Mouse (Mus musculus) heart, embryonic 12.5 days (tissue): ENCODE results near the gene Stpg4. TPM values are rescaled to one million over a fixed set of nuclear protein-coding genes. Genes with fewer than 3 reads are reported as not detected.

Experiments used
- ATAC-seq: fragments of 200-750 bp; cut with Nextera tagmentation; 2 replicates; pipeline ENCODE4 v1.8.0; 2017; ENCODE audit warnings: moderate TSS enrichment, moderate library complexity; ENCODE audit not compliant: insufficient number of reproducible peaks, low FRiP score
- H3K27ac ChIP-seq: fragments of 300-500 bp; sonication (generic); 2 replicates; pipeline ENCODE4 v1.5.1; 2016; ENCODE audit warnings: mild to moderate bottlenecking, moderate library complexity; ENCODE audit not compliant: poor library complexity, severe bottlenecking
- H3K27me3 ChIP-seq: fragments of 300-500 bp; sonication (generic); replicated peaks from 2 replicates; pipeline ENCODE4 v1.6.1; 2016; ENCODE audit warnings: mild to moderate bottlenecking, moderate library complexity
- H3K36me3 ChIP-seq: fragments of 300-500 bp; sonication (generic); 2 replicates; pipeline ENCODE4 v1.6.1; 2016; ENCODE audit warnings: mild to moderate bottlenecking, moderate library complexity
- H3K4me1 ChIP-seq: fragments of 300-500 bp; sonication (generic); replicated peaks from 2 replicates; pipeline ENCODE4 v1.6.1; 2016; ENCODE audit warnings: mild to moderate bottlenecking
- H3K4me2 ChIP-seq: fragments of 300-500 bp; sonication (generic); 2 replicates; pipeline ENCODE4 v1.6.1; 2016; ENCODE audit warnings: mild to moderate bottlenecking, moderate library complexity
- H3K4me3 ChIP-seq: fragments of 300-500 bp; sonication (generic); 2 replicates; pipeline ENCODE4 v1.5.1; 2016; ENCODE audit warnings: mild to moderate bottlenecking
- H3K9ac ChIP-seq: fragments of 300-500 bp; sonication (generic); 2 replicates; pipeline ENCODE4 v1.6.1; 2016; ENCODE audit warnings: mild to moderate bottlenecking, moderate library complexity
- H3K9me3 ChIP-seq: fragments of 300-500 bp; sonication (generic); replicated peaks from 2 replicates; pipeline ENCODE4 v1.6.1; 2016; ENCODE audit warnings: mild to moderate bottlenecking, moderate library complexity
- WGBS: fragments of 180-500 bp; shearing (Covaris S2); methylation state at CpG from one replicate; pipeline ENCODE4 v1.1.7; 2016; 5-methylcytosine and 5-hydroxymethylcytosine counted together
- polyA plus RNA-seq: library from polyadenylated mRNA; unstranded; fragments of >200 nt; fragmentation: Nextera tagmentation; extraction: Ambion mirVana; gene quantifications from 2 replicates; pipeline ENCODE4 v1.2.1, GENCODE M21; 2016

Stpg4 gene
- polyA plus RNA-seq: not detected in 2 replicates

DNA sequence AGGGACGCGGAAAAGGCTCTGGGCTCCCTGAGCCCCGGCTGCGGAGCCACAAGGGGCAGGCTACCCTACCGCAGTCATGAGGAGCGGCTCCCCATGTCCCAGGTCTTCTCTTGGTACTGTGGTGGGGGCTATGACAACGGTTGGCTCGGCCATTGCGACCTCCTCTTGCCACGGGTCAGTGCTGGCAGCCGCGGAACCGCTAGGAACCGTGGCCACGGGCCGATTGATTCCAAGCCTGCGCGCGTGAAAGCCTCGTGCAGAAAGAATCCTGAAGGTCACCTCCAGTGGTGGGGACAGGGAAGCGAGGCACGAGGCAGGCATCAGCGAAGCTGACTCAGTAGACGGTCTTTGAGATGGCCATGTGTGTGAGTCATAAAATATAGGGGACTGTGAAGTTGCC is at the start of gene Stpg4:
Stpg4 (minus strand) TSS at position 231 of the 400 bp plus-strand sequence.
- ATAC-seq: peak; percentile 45; the same call in 1 of the 2 replicates
- H3K36me3 ChIP-seq: peaks cover 44% of the 10 kb centered on the region
- no peak within 1 kb of the TSS for H3K27ac ChIP-seq
- no peaks in the 10 kb centered on the region for H3K27me3 ChIP-seq
- no peaks in the 10 kb centered on the region; the same call in 1 of the 2 replicates for H3K9me3 ChIP-seq
- peak within 1 kb of the TSS; percentile 31 for H3K4me2 ChIP-seq
- H3K4me1 ChIP-seq: no peaks in the 10 kb centered on the region
- no peak within 1 kb of the TSS for H3K9ac ChIP-seq
- 49% methylated on average over 24 of the region's 24 CpGs for WGBS
- no peak within 1 kb of the TSS for H3K4me3 ChIP-seq

DNA sequence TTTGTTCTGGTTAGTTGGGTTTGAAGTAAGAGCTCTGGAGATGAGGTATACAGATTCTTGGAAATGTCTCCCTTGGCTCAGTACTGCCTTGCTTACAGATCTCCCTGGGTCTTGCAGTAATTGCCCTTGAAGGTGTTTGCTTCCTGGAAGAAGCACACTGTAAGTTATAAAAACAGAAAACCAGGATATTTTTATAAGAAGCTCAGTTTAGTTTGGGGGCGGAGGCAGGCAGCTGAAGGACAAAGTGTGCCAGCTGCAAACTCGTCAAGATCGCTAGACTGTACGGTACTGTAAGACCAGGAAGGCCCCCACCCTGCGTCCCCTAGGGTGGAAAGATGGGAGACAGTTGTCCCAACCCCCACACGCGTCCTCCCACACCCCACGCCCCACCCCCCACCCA is 47.8 kb upstream of the Stpg4 start:
- Histone ChIP-seq H3K4me2 (no peak overlapping the region), H3K36me3 (no peaks in the 10 kb centered on the region), H3K9me3 (no peaks in the 10 kb centered on the region), H3K27ac (0 out of 2 replicates have a peak overlapping the region, but pooled peaks have one; percentile 31), H3K4me3 (no peak overlapping the region), H3K9ac (no peak overlapping the region), H3K4me1 (peaks cover 40% of the 10 kb centered on the region), H3K27me3 (no peaks in the 10 kb centered on the region)
- WGBS: 45% methylated on average over 8 of the region's 8 CpGs
- ATAC-seq: no peak

DNA sequence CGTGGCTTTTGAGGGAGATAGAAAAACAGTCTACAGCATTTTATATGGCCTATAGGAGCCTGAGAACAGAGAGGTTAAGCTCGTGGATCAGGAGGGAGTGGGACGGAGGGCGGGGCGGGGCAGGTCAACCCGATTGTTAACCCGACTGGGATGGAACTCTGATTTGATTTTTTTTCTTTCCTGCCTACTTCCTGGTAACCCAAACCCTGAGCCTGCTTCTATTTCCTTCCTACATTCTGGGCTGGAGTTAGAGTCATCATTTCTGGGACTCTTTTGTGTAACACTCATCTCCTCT is 46.9 kb upstream of the Stpg4 start:
- 0 out of 2 replicates have a peak overlapping the region, but pooled peaks have one; percentile 66 for H3K27ac ChIP-seq
- peak overlapping the region; percentile 90 for H3K4me2 ChIP-seq
- no peaks in the 10 kb centered on the region for H3K9me3 ChIP-seq
- peak overlapping the region; percentile 47 for H3K4me3 ChIP-seq
- no peaks in the 10 kb centered on the region for H3K27me3 ChIP-seq
- H3K36me3 ChIP-seq: no peaks in the 10 kb centered on the region
- 0 out of 2 replicates have a peak, but pooled peaks have one; percentile 4 for ATAC-seq
- 3% methylated on average over 7 of the region's 7 CpGs for WGBS
- H3K9ac ChIP-seq: peak overlapping the region; percentile 68
- peaks cover 50% of the 10 kb centered on the region for H3K4me1 ChIP-seq

DNA sequence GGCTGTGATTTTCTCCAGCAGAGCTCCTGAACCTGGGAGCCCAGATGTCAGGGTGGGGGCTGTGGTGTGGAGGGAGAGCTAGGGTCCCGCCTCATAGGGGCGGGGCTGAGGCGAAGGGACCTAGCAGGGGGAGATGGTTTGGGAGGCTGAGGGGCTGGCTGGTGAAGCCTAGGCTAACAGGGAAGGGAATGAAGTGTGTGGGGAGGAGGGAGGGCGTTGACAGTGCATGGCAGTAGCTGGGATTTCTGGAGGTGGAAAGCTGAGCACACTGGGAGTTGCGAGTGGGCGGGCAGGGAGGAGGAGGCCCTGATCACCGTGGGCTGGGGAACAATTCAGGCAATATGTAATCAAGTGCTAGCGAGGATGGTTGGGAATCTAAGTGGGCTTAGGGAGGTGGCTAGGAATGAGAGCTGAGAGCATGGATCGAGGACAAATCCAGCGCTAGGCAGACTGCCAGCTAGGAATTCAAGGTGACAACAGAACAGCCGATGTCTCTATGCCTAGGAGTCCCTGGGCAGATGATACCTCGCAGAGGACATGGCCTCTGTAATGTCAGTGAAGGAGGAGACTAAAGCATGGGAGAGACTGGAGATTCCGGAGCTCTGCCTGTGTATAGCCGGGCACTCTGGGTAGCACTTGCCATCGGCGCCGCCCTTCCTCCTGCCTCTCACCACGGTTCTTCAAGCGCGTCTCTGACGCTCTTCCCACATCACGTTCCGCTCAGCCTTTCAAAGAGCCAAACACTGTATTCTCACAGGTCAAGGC is 46.4 kb upstream of the Stpg4 start:
- H3K36me3 ChIP-seq: no peaks in the 10 kb centered on the region
- peak overlapping the region; percentile 47 for H3K4me3 ChIP-seq
- peak overlapping the region; percentile 90 for H3K4me2 ChIP-seq
- WGBS: 1% methylated on average over 23 of the region's 23 CpGs
- peaks cover 54% of the 10 kb centered on the region for H3K4me1 ChIP-seq
- no peaks in the 10 kb centered on the region for H3K27me3 ChIP-seq
- peak; percentile 64 for ATAC-seq
- peak overlapping the region; percentile 66 for H3K27ac ChIP-seq
- H3K9ac ChIP-seq: peak overlapping the region; percentile 68
- H3K9me3 ChIP-seq: no peaks in the 10 kb centered on the region

DNA sequence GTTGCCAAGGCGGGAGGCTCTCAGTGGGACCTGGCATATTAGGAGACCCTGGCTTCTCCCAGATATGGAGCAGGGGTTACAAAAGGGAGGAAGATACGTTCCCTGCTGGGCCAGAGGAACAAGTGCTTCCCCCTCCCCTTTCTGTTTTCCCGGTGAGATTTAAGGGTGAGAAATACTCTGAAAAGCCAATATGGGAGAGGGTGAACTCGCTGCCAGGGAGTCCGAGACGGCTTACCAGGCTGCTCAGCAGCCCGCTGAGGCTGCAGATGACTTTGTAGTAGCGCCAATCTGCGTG is 45.8 kb upstream of the Stpg4 start:
- H3K4me1 ChIP-seq: peaks cover 58% of the 10 kb centered on the region
- peak overlapping the region; percentile 68 for H3K9ac ChIP-seq
- peak overlapping the region; percentile 90 for H3K4me2 ChIP-seq
- H3K4me3 ChIP-seq: peak overlapping the region; percentile 47
- no peaks in the 10 kb centered on the region for H3K36me3 ChIP-seq
- peak overlapping the region; percentile 66 for H3K27ac ChIP-seq
- no peak for ATAC-seq
- WGBS: 5% methylated on average over 9 of the region's 9 CpGs
- no peaks in the 10 kb centered on the region for H3K27me3 ChIP-seq
- H3K9me3 ChIP-seq: no peaks in the 10 kb centered on the region

DNA sequence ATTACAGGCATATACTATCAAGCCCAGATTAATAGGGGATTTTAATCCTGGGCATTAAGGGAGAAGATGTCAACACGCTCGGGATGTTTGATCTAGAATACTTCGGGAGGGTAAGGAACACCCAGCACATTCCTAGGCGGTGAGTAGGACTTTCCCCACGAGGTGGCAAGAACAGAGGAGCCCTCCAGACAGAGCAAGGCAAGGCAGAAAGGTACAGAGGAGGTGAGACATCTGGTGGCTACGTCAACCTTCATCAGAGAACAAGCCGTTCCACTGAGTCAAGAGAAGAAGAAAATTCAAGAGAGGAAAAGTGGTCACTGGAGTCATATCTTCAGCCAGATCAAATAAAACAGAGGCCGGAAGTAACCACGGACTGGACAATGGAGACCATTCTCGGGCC is 45.3 kb upstream of the Stpg4 start:
- H3K4me3 ChIP-seq: peak overlapping the region; percentile 47
- H3K36me3 ChIP-seq: no peaks in the 10 kb centered on the region
- H3K9ac ChIP-seq: peak overlapping the region; percentile 68
- whole genome bisulfite sequencing: 27% methylated on average over 10 of the region's 10 CpGs
- H3K9me3 ChIP-seq: no peaks in the 10 kb centered on the region
- H3K4me1 ChIP-seq: peaks cover 57% of the 10 kb centered on the region
- peak overlapping the region; percentile 90 for H3K4me2 ChIP-seq
- no peaks in the 10 kb centered on the region for H3K27me3 ChIP-seq
- peak overlapping the region; percentile 66; the same call in 1 of the 2 replicates for H3K27ac ChIP-seq
- no peak for ATAC-seq

DNA sequence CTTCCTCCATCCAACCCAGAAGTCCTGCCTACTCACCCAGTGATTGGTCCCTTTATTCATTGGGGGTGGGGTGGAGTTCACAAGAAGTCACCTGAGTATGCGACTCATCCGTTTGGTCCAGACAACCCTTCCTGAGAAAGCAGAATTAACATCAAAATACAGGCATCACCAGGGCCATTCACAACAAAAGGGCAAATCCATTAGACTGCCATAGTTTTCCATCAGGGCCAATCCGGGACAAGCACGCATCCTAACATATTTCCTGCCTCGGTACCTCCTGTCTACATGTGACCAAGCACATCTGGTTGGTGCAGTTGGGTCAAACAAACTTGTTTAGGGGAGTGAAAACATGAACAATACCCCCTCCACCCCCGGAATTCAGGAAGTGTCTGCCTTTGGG is 44.1 kb upstream of the Stpg4 start:
- no peak overlapping the region for H3K4me2 ChIP-seq

DNA sequence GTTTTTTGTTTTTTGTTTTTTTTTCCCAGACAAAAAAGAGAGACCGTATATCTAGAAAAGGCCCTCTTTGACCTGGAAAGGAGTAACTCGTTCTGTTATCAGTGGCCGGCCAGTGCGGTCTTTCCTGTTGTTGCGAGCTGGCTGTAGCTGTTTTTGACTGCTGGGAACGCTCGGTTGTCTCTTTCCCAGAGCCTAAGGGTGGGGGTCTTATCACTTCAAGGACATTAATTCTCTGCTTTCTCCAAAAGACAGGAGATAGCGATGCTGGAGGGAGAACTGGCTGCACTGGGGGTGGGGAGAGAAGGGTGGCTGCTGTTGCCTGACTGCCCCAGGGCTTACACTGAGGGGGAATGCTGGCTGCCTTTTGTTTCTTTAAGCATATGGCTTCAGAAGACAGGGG is 43.3 kb upstream of the Stpg4 start:
- ATAC-seq: peak; percentile 59
- Histone ChIP-seq H3K9me3 (no peaks in the 10 kb centered on the region), H3K9ac (no peak overlapping the region), H3K36me3 (no peaks in the 10 kb centered on the region), H3K4me1 (peaks cover 52% of the 10 kb centered on the region), H3K27ac (peak overlapping the region; percentile 63; the same call in 1 of the 2 replicates), H3K4me3 (no peak overlapping the region), H3K4me2 (peak overlapping the region; percentile 35), H3K27me3 (no peaks in the 10 kb centered on the region)
- WGBS: 15% methylated on average over 8 of the region's 8 CpGs

More for the DNA sequence above, 44.1 kb upstream of the Stpg4 start:
- Histone ChIP-seq H3K36me3 (no peaks in the 10 kb centered on the region), H3K27ac (no peak overlapping the region; the same call in 1 of the 2 replicates), H3K9ac (no peak overlapping the region), H3K4me3 (no peak overlapping the region), H3K27me3 (no peaks in the 10 kb centered on the region), H3K4me1 (peaks cover 53% of the 10 kb centered on the region), H3K9me3 (no peaks in the 10 kb centered on the region)
- ATAC-seq: no peak
- WGBS: 49% methylated on average over 6 of the region's 6 CpGs

DNA sequence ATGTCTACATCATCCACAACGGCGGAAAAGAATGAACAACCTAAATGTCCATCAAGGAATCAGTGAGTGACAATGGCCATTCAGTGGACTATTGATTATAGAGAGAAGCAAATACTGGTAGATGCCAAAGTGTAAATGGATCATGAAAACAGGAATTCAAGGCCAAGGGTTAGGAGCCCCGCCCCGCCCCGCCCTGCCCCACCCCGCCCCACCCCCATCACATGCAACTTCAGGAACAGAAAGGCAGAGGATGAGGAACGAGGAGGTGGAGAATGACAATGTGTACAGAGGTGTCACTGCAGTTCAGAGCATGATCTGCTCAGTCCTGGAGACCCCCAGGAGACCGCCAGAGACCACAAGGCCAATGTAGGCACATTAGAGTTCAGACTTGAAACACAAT is 42.7 kb upstream of the Stpg4 start:
- 0 out of 2 replicates have a peak overlapping the region, but pooled peaks have one; percentile 15 for H3K27ac ChIP-seq
- peaks cover 46% of the 10 kb centered on the region for H3K4me1 ChIP-seq
- no peak; the same call in 1 of the 2 replicates for ATAC-seq
- peak overlapping the region; percentile 14; the same call in 1 of the 2 replicates for H3K4me2 ChIP-seq
- 48% methylated on average over 8 of the region's 8 CpGs for WGBS
- H3K4me3 ChIP-seq: no peak overlapping the region
- no peaks in the 10 kb centered on the region for H3K27me3 ChIP-seq
- H3K9ac ChIP-seq: no peak overlapping the region
- H3K36me3 ChIP-seq: no peaks in the 10 kb centered on the region
- H3K9me3 ChIP-seq: no peaks in the 10 kb centered on the region

DNA sequence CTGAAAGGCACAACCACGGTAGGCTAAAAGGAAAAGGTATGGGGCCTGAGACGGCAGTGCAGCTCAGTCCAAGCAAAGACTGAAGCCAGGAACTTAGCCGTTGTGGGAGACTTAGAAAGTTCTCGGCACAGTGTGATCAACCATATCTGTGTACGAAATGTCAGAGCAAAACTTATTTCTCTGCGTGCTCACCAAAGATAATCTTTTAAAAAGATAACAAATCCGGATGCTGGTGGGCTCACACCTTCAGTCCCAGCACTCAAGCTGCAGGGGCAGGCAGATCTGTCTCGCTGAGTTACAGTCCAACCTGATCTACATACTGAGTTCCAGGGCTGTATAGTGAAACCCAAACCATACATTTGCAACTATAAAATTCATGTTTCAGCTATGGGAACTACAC is 41.9 kb upstream of the Stpg4 start:
- Histone ChIP-seq H3K27me3 (no peaks in the 10 kb centered on the region), H3K9ac (no peak overlapping the region), H3K4me1 (peaks cover 38% of the 10 kb centered on the region), H3K9me3 (no peaks in the 10 kb centered on the region), H3K36me3 (no peaks in the 10 kb centered on the region), H3K27ac (no peak overlapping the region), H3K4me2 (no peak overlapping the region), H3K4me3 (no peak overlapping the region)
- 60% methylated on average over 8 of the region's 8 CpGs for WGBS
- ATAC-seq: no peak

DNA sequence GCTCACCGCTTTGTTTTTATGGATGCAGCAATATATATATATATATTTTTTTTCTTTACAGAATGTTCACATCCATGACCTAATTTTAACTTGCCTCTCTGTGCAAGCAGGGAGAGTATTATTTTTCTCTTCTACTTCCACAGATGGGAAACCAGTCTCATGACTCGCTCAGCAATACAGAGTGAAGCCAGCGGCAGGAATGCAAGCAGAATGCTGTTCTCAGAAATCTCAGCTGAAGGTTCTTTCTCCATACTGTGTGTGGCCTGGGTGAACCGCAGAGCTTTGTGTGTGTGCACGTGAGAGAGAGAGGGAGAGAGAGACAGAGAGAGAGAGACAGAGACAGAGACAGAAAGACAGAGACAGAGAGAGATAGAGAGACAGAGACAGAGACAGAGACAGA is 41.1 kb upstream of the Stpg4 start:
- no peak overlapping the region for H3K4me3 ChIP-seq
- H3K4me1 ChIP-seq: peaks cover 33% of the 10 kb centered on the region
- no peak overlapping the region for H3K4me2 ChIP-seq
- H3K27me3 ChIP-seq: no peaks in the 10 kb centered on the region
- WGBS: 75% methylated on average over 5 of the region's 5 CpGs
- H3K36me3 ChIP-seq: no peaks in the 10 kb centered on the region
- no peak overlapping the region for H3K9ac ChIP-seq
- no peak for ATAC-seq
- H3K27ac ChIP-seq: no peak overlapping the region
- H3K9me3 ChIP-seq: no peaks in the 10 kb centered on the region

DNA sequence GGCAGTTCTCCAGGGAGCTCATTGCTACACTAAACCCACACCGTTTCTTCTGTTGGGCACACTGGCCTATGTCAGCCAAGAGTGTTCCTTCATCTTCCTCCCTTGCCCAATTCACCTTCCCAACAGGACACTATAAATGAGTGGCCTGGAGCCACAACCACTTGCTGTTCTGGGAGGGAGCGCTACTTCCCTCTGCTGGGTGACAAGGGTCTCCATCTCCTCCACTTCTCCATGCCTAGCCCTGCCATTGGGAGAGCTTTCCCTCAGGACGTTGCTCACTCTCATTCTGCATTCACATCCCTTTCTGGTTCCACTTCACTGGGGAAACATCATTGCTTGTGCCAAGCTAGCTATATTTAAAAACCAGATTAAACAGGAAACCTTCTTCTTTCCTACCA is 34.0 kb upstream of the Stpg4 start:
- 46% methylated on average over 3 of the region's 3 CpGs for WGBS
- Histone ChIP-seq H3K27me3 (no peaks in the 10 kb centered on the region), H3K9me3 (no peaks in the 10 kb centered on the region), H3K4me2 (no peak overlapping the region), H3K27ac (no peak overlapping the region), H3K4me1 (peaks cover 34% of the 10 kb centered on the region), H3K36me3 (no peaks in the 10 kb centered on the region), H3K9ac (no peak overlapping the region), H3K4me3 (no peak overlapping the region)
- no peak for ATAC-seq
